Mouse (Mus musculus) liver, embryonic 11.5 days (tissue): ENCODE data around the gene Zbp1. TPM values are rescaled to one million over a fixed set of nuclear protein-coding genes. Genes with fewer than 3 reads are reported as not detected.

Experiments
- ATAC-seq: fragments of 200-750 bp; cut with Nextera tagmentation; replicated peaks from 2 replicates; pipeline ENCODE4 v1.8.0; 2017; ENCODE audit warnings: moderate number of reproducible peaks, mild to moderate bottlenecking, moderate TSS enrichment, moderate library complexity; ENCODE audit not compliant: low FRiP score
- DNase-seq: peaks from one replicate; pipeline ENCODE4 v3.0.0-alpha.2; 2017; ENCODE audit warnings: low spot score
- H3K27ac ChIP-seq: fragments of 300-500 bp; sonication (generic); 2 replicates; pipeline ENCODE4 v1.5.1; 2014; ENCODE audit warnings: mild to moderate bottlenecking, low read depth, low read length, control low read depth
- H3K27me3 ChIP-seq: fragments of 300-500 bp; sonication (generic); replicated peaks from 2 replicates; pipeline ENCODE4 v1.6.1; 2014; ENCODE audit warnings: low read length, mixed read lengths; ENCODE audit not compliant: control insufficient read depth, insufficient read depth
- H3K36me3 ChIP-seq: fragments of 300-500 bp; sonication (generic); 2 replicates; pipeline ENCODE4 v1.6.1; 2014; ENCODE audit warnings: mild to moderate bottlenecking, low read length, moderate library complexity, mixed read lengths; ENCODE audit not compliant: control insufficient read depth, insufficient read depth
- H3K4me1 ChIP-seq: fragments of 300-500 bp; sonication (generic); replicated peaks from 2 replicates; pipeline ENCODE4 v1.6.1; 2014; ENCODE audit warnings: low read length, mixed read lengths; ENCODE audit not compliant: control insufficient read depth, insufficient read depth
- H3K4me2 ChIP-seq: fragments of 300-500 bp; sonication (generic); 2 replicates; pipeline ENCODE4 v1.6.1; 2014; ENCODE audit warnings: mild to moderate bottlenecking, control low read depth, moderate library complexity
- H3K4me3 ChIP-seq: fragments of 300-500 bp; sonication (generic); 2 replicates; pipeline ENCODE4 v1.5.1; 2014; ENCODE audit warnings: low read depth, low read length, control low read depth
- H3K9ac ChIP-seq: fragments of 300-500 bp; sonication (generic); 2 replicates; pipeline ENCODE4 v1.6.1; 2014; ENCODE audit warnings: low read depth, low read length, control low read depth
- H3K9me3 ChIP-seq: fragments of 300-500 bp; sonication (generic); 2 replicates; pipeline ENCODE4 v1.6.1; 2016; ENCODE audit warnings: low read length, inconsistent platforms, mixed read lengths; ENCODE audit not compliant: control insufficient read depth
- WGBS: fragments of 180-500 bp; shearing (Covaris S2); extraction: QIAGEN DNeasy Blood & Tissue Kit; methylation state at CpG from one replicate; pipeline ENCODE4 v1.1.7; 2014; 5-methylcytosine and 5-hydroxymethylcytosine counted together
- polyA plus RNA-seq: library from polyadenylated mRNA; unstranded; fragments of >200 nt; fragmentation: Nextera tagmentation; extraction: Ambion mirVana; gene quantifications from 2 replicates; pipeline ENCODE4 v1.2.1, GENCODE M21; 2014

The Zbp1 gene
- polyA plus RNA-seq, 1 experiment from 2014 or later = not detected

DNA sequence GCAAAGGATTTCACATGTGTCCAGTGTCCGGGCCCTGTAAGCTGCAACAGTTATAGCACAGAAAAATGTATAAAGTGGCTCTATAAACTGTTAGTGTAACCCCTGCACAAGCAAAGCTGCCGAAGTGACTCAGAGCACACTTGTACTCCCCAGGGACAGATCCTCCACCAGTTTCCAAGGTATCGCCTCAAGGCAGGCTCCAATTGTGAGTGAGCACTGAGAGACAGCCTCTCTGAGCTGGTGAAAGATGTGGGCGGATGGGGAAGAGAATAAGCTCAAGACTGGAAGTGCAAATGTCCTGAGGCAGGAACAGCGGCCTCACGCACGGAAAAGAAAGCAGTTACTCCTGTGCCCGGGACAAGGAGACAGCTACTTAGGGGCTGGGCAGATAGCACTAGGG, 31.2 kb upstream of the Zbp1 start:
- 80% methylated on average over 8 of the region's 8 CpGs for WGBS
- Histone ChIP-seq H3K4me1 (peaks cover 8% of the 10 kb centered on the region; the same call in 1 of the 2 replicates), H3K4me2 (no peak overlapping the region), H3K27ac (no peak overlapping the region), H3K36me3 (no peaks in the 10 kb centered on the region), H3K4me3 (no peak overlapping the region), H3K27me3 (peaks cover 6% of the 10 kb centered on the region; the same call in 1 of the 2 replicates), H3K9ac (no peak overlapping the region), H3K9me3 (no peaks in the 10 kb centered on the region)
- ATAC-seq (no peak), DNase-seq (no peak)

- H3K36me3 ChIP-seq = no peaks in the 10 kb centered on the region
- H3K4me2 ChIP-seq = no peak overlapping the region
- H3K9me3 ChIP-seq = no peaks in the 10 kb centered on the region
- no peak for DNase-seq
- no peak overlapping the region for H3K27ac ChIP-seq
- H3K4me1 ChIP-seq = peaks cover 5% of the 10 kb centered on the region; the same call in 1 of the 2 replicates
- no peak overlapping the region for H3K4me3 ChIP-seq
- WGBS = 49% methylated on average over 3 of the region's 3 CpGs
- ATAC-seq = no peak
- no peak overlapping the region for H3K9ac ChIP-seq
- H3K27me3 ChIP-seq = peaks cover 6% of the 10 kb centered on the region; the same call in 1 of the 2 replicates
Observed at GRCm38 (mm10) chr2:173249386-173249785, 30.7 kb upstream of the Zbp1 start.

DNA sequence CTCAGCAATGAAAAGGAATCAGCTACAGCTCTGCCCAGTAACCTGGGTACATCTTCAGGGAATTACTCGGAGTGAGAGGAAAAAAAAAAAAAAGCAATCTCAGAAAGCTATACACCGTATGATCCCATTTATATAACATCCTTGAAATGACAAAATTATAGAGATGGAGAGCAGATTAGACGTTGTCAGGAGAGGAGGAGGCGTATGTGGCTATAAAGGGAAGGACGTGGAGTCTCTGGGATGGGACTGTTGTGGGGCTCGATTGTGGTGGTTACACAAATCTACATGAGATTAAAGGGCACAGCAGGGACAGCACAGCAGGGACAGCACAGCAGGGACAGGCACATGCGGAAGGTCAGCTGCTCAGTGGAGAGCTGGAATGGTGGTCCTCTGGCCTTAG, 30.1 kb upstream of the Zbp1 start:
- H3K36me3 ChIP-seq = no peaks in the 10 kb centered on the region
- no peak for ATAC-seq
- H3K9ac ChIP-seq = no peak overlapping the region
- H3K9me3 ChIP-seq = no peaks in the 10 kb centered on the region
- 63% methylated on average over 7 of the region's 7 CpGs for WGBS
- H3K4me2 ChIP-seq = no peak overlapping the region
- H3K27me3 ChIP-seq = peaks cover 6% of the 10 kb centered on the region; the same call in 1 of the 2 replicates
- no peak overlapping the region for H3K4me3 ChIP-seq
- H3K4me1 ChIP-seq = peaks cover 4% of the 10 kb centered on the region; the same call in 1 of the 2 replicates
- H3K27ac ChIP-seq = no peak overlapping the region
- DNase-seq = no peak

- Histone ChIP-seq H3K4me3 (no peak overlapping the region), H3K4me1 (no peaks in the 10 kb centered on the region), H3K36me3 (no peaks in the 10 kb centered on the region), H3K27me3 (peaks cover 6% of the 10 kb centered on the region; the same call in 1 of the 2 replicates), H3K27ac (no peak overlapping the region), H3K9ac (no peak overlapping the region), H3K9me3 (no peaks in the 10 kb centered on the region), H3K4me2 (no peak overlapping the region)
- DNase-seq (no peak), ATAC-seq (no peak)
- WGBS = 32% methylated on average over 2 of the region's 2 CpGs
Observed at GRCm38 (mm10) chr2:173247911-173248310, 29.2 kb upstream of the Zbp1 start.

GRCm38 (mm10) chr2:173247197-173247596, 28.5 kb upstream of the Zbp1 start:
- Histone ChIP-seq H3K9ac (no peak overlapping the region), H3K27me3 (peaks cover 6% of the 10 kb centered on the region; the same call in 1 of the 2 replicates), H3K4me1 (no peaks in the 10 kb centered on the region), H3K27ac (no peak overlapping the region), H3K4me3 (no peak overlapping the region), H3K9me3 (no peaks in the 10 kb centered on the region), H3K4me2 (no peak overlapping the region), H3K36me3 (no peaks in the 10 kb centered on the region)
- ATAC-seq (no peak), DNase-seq (no peak)
- 13% methylated on average over 2 of the region's 2 CpGs for WGBS

DNA sequence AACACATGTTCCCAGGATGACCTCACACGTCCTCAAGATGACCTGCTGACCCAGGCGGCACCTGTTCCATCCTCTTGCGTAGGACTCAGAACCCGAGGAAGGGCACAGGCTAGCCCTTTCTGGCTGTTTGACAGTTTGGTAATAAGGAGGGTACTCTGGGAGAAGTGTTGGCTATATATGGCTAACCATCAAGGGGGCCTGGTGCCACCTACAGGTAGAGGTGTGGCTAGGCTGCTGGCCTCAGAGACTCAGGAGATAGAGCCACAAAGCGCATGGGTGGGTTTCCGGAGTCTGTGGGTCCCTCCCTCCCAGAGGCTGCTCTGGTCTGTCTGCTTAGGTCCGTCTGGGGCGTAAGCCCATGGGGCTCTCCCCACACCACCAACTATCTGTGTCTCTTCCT, 28.0 kb upstream of the Zbp1 start:
- no peak overlapping the region for H3K27ac ChIP-seq
- 53% methylated on average over 8 of the region's 8 CpGs for WGBS
- no peak for DNase-seq
- no peaks in the 10 kb centered on the region for H3K36me3 ChIP-seq
- H3K4me3 ChIP-seq = no peak overlapping the region
- H3K4me1 ChIP-seq = no peaks in the 10 kb centered on the region
- no peak overlapping the region for H3K4me2 ChIP-seq
- no peak overlapping the region for H3K9ac ChIP-seq
- H3K27me3 ChIP-seq = peaks cover 6% of the 10 kb centered on the region; the same call in 1 of the 2 replicates
- ATAC-seq = no peak
- H3K9me3 ChIP-seq = no peaks in the 10 kb centered on the region

GRCm38 (mm10) chr2:173245258-173245657, 26.5 kb upstream of the Zbp1 start:
- H3K4me1 ChIP-seq = no peaks in the 10 kb centered on the region
- no peak overlapping the region for H3K4me2 ChIP-seq
- H3K36me3 ChIP-seq = no peaks in the 10 kb centered on the region
- WGBS = 75% methylated on average over 20 of the region's 20 CpGs
- no peaks in the 10 kb centered on the region for H3K9me3 ChIP-seq
- ATAC-seq (no peak), DNase-seq (no peak)
- no peak overlapping the region for H3K27ac ChIP-seq
- H3K4me3 ChIP-seq = no peak overlapping the region
- H3K9ac ChIP-seq = no peak overlapping the region
- H3K27me3 ChIP-seq = peaks cover 6% of the 10 kb centered on the region; the same call in 1 of the 2 replicates

DNA sequence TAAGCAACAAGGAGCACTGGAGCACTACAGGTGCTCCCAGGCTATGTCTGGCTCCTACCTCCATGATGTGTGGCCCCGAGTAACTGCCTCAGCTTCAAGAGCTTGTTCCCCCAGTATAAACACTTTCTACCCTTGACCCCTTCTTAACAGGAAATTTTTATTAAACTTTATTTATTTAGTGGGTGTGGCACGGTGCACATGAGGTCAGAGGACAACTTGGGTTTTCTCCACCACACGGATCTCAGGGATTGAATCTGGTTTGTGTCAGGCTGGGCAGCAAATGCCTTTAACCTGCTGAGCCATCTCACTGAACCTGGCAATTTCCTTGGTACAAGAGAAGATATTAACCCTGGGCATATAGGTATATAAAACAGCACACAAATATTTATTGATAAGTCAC, 25.4 kb upstream of the Zbp1 start:
- Histone ChIP-seq H3K9me3 (no peaks in the 10 kb centered on the region), H3K36me3 (no peaks in the 10 kb centered on the region), H3K4me2 (no peak overlapping the region), H3K27ac (no peak overlapping the region), H3K4me3 (no peak overlapping the region), H3K9ac (no peak overlapping the region), H3K27me3 (peaks cover 6% of the 10 kb centered on the region; the same call in 1 of the 2 replicates), H3K4me1 (no peaks in the 10 kb centered on the region)
- ATAC-seq = no peak
- 66% methylated on average over 3 of the region's 3 CpGs for WGBS
- no peak for DNase-seq

- Histone ChIP-seq H3K36me3 (no peaks in the 10 kb centered on the region), H3K4me2 (no peak overlapping the region), H3K4me1 (no peaks in the 10 kb centered on the region), H3K4me3 (no peak overlapping the region), H3K9ac (no peak overlapping the region), H3K9me3 (no peaks in the 10 kb centered on the region), H3K27ac (no peak overlapping the region), H3K27me3 (peaks cover 6% of the 10 kb centered on the region; the same call in 1 of the 2 replicates)
- DNase-seq = no peak
- WGBS = 68% methylated on average over 9 of the region's 9 CpGs
- ATAC-seq = no peak
Observed at GRCm38 (mm10) chr2:173243616-173244015, 24.9 kb upstream of the Zbp1 start.
